Mouse (Mus musculus) urinary bladder, postnatal 4 days (tissue): ENCODE data around the gene Fbrsl1.

Experiments
- DNase-seq, 2 experiments: peaks; one replicate each; pipeline ENCODE4 v3.0.0; 2021 to 2022; ENCODE audit warnings: low spot score in 2 of 2

Gene Fbrsl1

DNA sequence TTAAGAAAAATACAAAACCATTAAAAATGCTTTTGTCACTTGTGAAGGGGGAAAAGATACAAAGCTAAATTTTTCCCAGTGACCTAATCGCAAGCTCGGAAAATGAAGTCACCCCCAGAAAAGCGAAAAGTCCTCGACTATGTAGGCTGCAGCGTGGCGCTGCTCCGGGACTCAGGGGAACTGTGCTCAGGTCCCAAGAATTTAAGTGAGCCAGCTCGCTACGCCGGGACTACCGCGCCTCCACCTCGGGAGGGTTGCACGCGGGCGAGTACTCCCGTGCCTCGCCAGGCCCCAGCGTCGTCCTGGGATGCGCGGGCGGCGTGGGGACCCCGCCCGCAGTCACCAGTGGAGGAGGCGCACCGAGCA lies 85.5 kb downstream of the Fbrsl1 start:
- no peak for DNase-seq

GRCm38 (mm10) chr5:110361465-110361864 lies 86.8 kb downstream of the Fbrsl1 start:
- no peak for DNase-seq

GRCm38 (mm10) chr5:110357531-110358179 lies 90.6 kb downstream of the Fbrsl1 start:
- DNase-seq, result peak; percentile 62 to 83

- no peak for DNase-seq
Observed at GRCm38 (mm10) chr5:110354716-110355115, 93.6 kb downstream of the Fbrsl1 start.

GRCm38 (mm10) chr5:110347006-110347405 lies 101.3 kb downstream of the Fbrsl1 start:
- DNase-seq, result no peak

DNA sequence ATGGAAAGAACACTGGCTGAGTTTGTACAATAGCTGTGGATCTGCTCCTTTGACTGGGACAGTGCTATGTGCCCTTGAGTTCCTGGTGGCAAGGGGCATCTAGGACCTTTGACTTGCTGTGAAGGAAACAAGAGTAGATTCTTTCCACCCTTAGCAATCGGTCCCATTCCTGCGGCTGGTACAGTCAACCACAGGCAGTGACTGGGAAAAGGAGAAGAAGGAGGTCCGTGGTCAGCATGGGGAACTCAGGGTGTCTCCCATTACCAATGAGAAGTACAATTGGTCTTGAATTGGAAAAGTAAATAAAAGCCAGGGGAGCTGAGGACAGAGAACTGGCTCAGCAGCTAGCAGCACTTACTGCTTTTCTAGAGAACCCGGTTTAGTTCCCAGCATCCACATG lies 102.8 kb downstream of the Fbrsl1 start:
- no peak for DNase-seq

GRCm38 (mm10) chr5:110344524-110344923 lies 103.8 kb downstream of the Fbrsl1 start, which contains the start of gene Lrcol1:
Gene Lrcol1 (plus strand): TSS chr5:110344730.
- no peak for DNase-seq

GRCm38 (mm10) chr5:110342648-110343284 lies 105.5 kb downstream of the Fbrsl1 start, which contains the start of gene P2rx2:
Gene P2rx2 (minus strand): TSS chr5:110343212.
- DNase-seq, result peak in 1 of 2 experiments; percentile 44

DNA sequence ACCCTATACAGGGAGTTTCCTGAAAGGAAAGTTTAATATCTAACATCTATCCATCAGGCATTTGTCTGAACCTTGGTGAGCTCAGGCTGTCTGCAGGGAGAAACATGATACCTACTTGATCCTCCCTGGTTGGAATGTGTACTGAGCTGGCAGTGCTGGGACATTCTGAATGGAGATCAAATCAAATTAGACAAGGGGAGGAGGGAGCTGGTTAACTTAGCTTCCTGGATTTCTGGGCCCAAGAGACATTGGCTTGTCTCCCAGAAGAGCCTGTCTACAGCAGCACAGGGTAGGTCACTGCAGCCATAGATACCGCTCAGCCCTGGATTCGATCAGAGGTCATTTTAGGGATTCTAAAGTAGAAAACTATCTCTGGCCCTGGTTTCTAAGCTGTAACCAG lies 109.5 kb downstream of the Fbrsl1 start:
- DNase-seq, result no peak

- no peak for DNase-seq
Observed at GRCm38 (mm10) chr5:110330508-110330907, 117.8 kb downstream of the Fbrsl1 start.

DNA sequence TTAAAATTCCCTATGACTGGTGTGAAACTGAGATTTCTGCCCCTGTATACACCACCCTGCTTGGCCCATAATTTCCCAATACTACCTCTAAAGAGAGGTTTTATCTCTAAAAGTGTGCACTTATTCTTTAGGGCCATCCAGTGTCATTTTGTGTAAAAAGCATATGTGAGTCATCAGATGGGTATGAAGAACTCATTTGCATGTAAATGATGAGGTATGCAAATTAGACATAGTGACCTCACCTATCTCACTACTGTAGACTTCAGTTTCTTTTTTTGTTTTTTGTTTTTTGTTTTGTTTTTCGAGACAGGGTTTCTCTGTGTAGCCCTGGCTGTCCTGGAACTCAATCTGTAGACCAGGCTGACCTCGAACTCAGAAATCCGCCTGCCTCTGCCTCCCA lies 135.2 kb downstream of the Fbrsl1 start:
- no peak for DNase-seq
